9 mouse cellular contexts compared by ENCODE assay signal in genomic region chr3:127694802-127695771, GRCm38 (mm10).
DNase-seq lines count a peak whose midpoint lies in the region; ATAC-seq lines count a peak whose summit lies in the region.
"Had no signal": no experiment of that assay in that cellular context is flagged by ENCODE, and none has a peak within 500 bp of the region (broad histone marks: within the 10 kb centered on the region; RNA-seq: fewer than 3 reads in every experiment).

No protein-coding gene starts in this region.

- H3K9me3 ChIP-seq in kidney, embryonic 15.5 days (replicated peaks), result no peaks in the 10 kb centered on the region
- no peaks in the 10 kb centered on the region for H3K9me3 ChIP-seq in forebrain, embryonic 16.5 days (ENCODE audit: control insufficient read depth, low read length)
- no peaks in the 10 kb centered on the region for H3K9me3 ChIP-seq in midbrain, embryonic 15.5 days

- peak overlapping the region; percentile 55 for H3K4me2 ChIP-seq in kidney, embryonic 15.5 days
- H3K4me2 ChIP-seq in forebrain, embryonic 16.5 days (ENCODE audit: low read length), result peak overlapping the region; percentile 81
- peak overlapping the region; percentile 82 for H3K4me2 ChIP-seq in midbrain, embryonic 15.5 days

- H3K36me3 ChIP-seq in kidney, embryonic 15.5 days, result no peaks in the 10 kb centered on the region
- no peaks in the 10 kb centered on the region for H3K36me3 ChIP-seq in forebrain, embryonic 16.5 days (ENCODE audit: control insufficient read depth, insufficient read depth)
- H3K36me3 ChIP-seq in midbrain, embryonic 15.5 days (replicated peaks), result no peaks in the 10 kb centered on the region

- WGBS in kidney, embryonic 15.5 days, result 9% methylated on average over 43 of the region's 43 CpGs
- WGBS in forebrain, embryonic 16.5 days, result 2% methylated on average over 43 of the region's 43 CpGs
- WGBS in midbrain, embryonic 15.5 days, result 8% methylated on average over 43 of the region's 43 CpGs

- H3K27ac ChIP-seq in kidney, embryonic 15.5 days, result no peak overlapping the region
- peak overlapping the region; percentile 72 for H3K27ac ChIP-seq in forebrain, embryonic 16.5 days (ENCODE audit: low read length)
- peak overlapping the region; percentile 48; the same call in 1 of the 2 replicates for H3K27ac ChIP-seq in midbrain, embryonic 15.5 days

- no peak for ATAC-seq in kidney, embryonic 15.5 days (replicated peaks; ENCODE audit: low FRiP score)
- peak; percentile 79 for ATAC-seq in forebrain, embryonic 16.5 days
- peak; percentile 68 for ATAC-seq in midbrain, embryonic 15.5 days (replicated peaks)
- no peak for ATAC-seq in CD4-positive, CD25-positive, alpha-beta regulatory T cell, adult 4 months
- ATAC-seq: Patski had no signal

- peaks cover 34% of the 10 kb centered on the region for H3K27me3 ChIP-seq in kidney, embryonic 15.5 days
- 0 out of 2 replicates have a peak, but pooled peaks cover 2% of the 10 kb centered on the region for H3K27me3 ChIP-seq in forebrain, embryonic 16.5 days (replicated peaks; ENCODE audit: control insufficient read depth, insufficient read depth, low read length)
- peaks cover 27% of the 10 kb centered on the region for H3K27me3 ChIP-seq in midbrain, embryonic 15.5 days (replicated peaks)
- H3K27me3 ChIP-seq: Patski had no signal

- peak overlapping the region; percentile 31 for H3K4me3 ChIP-seq in kidney, embryonic 15.5 days (replicated peaks)
- peak overlapping the region; percentile 44 for H3K4me3 ChIP-seq in forebrain, embryonic 16.5 days (replicated peaks; ENCODE audit: low read length)
- peak overlapping the region; percentile 39 for H3K4me3 ChIP-seq in midbrain, embryonic 15.5 days

- no peak for DNase-seq in kidney, adult 18-20 months
- DNase-seq in embryo, embryonic 10 days (ENCODE audit: low spot score), result peak; percentile 47
- DNase-seq in adrenal gland, postnatal 10 days, result no peak
- no peak for DNase-seq in adipocyte (ENCODE audit: low spot score)

- peaks cover 8% of the 10 kb centered on the region for H3K4me1 ChIP-seq in kidney, embryonic 15.5 days
- peaks cover 11% of the 10 kb centered on the region for H3K4me1 ChIP-seq in forebrain, embryonic 16.5 days (replicated peaks; ENCODE audit: control insufficient read depth, insufficient read depth, low read length)
- peaks cover 12% of the 10 kb centered on the region for H3K4me1 ChIP-seq in midbrain, embryonic 15.5 days

- no peak overlapping the region for H3K9ac ChIP-seq in kidney, embryonic 15.5 days
- peak overlapping the region; percentile 72 for H3K9ac ChIP-seq in forebrain, embryonic 16.5 days (replicated peaks; ENCODE audit: low read depth, low read length)
- H3K9ac ChIP-seq in midbrain, embryonic 15.5 days, result peak overlapping the region; percentile 51

Comparison
In these comparisons a context has a peak if more than half of its experiments do, and no peak if none do; other contexts are left out.
1. ATAC-seq: peak in forebrain, embryonic 16.5 days (single experiment) and midbrain, embryonic 15.5 days (single experiment); none in kidney, embryonic 15.5 days (single experiment) and CD4-positive, CD25-positive, alpha-beta regulatory T cell, adult 4 months (single experiment).
2. Peak in every context shown above with its lines, with median percentiles within 50 percentile points of each other: H3K4me2 ChIP-seq and H3K4me3 ChIP-seq.